Mouse (Mus musculus) c-Kit-positive CD71-positive TER-119-positive erythroid progenitor cells, embryonic 14.5 days (primary cell): ENCODE measurements at regions not wholly inside any gene's neighbourhood (a gene's known extent, or its start where the extent isn't known, plus 50 kb on each side); places are given as distances from the start of the nearest gene placed in this dataset.
"Not testable (repeated sequence)": the region's sequence is repeated elsewhere in the genome, so short reads cannot be mapped to it uniquely, and the experiment has no call there.

ENCODE experiments used
- DNase-seq: peaks from one replicate; pipeline ENCODE4 v3.0.0-alpha.2; 2013; ENCODE audit warnings: low spot score

DNA sequence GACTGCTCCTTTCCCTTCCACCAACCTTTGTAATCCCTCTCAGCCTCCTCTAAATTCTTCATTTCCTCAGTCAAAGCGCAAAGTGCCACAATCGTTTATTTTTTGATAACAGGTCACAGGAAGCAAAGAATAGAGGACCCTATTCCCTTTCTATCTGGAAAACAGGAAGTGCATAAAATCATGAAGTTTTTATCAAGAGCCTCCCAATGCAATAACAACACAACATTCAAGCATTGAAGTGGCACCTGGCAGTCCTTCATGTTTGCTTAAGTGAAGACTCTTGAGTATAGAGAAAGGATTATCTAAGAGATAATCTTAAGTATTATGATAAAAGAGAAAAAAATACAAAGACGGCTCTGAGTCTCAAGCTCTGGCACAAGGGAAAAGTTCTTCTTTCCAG, 111.9 kb downstream of the Ibtk start:
- DNase-seq = no peak

DNA sequence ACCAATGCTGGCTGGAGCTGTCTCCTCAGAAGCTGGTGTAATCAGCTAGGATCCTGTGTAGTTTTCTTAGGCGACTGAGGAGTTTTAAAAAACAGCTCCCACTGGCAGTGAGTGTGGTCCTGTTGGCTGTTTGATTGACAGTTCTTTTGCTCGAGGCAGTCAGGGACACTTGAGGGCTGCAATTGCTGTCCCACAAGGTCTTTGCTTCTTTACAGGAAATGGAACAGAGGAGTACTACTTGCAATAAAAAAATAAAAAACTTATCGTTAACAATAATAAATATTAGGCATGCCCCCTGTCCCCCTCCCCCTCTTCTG, 113.0 kb downstream of the Ibtk start:
- no peak for DNase-seq

DNA sequence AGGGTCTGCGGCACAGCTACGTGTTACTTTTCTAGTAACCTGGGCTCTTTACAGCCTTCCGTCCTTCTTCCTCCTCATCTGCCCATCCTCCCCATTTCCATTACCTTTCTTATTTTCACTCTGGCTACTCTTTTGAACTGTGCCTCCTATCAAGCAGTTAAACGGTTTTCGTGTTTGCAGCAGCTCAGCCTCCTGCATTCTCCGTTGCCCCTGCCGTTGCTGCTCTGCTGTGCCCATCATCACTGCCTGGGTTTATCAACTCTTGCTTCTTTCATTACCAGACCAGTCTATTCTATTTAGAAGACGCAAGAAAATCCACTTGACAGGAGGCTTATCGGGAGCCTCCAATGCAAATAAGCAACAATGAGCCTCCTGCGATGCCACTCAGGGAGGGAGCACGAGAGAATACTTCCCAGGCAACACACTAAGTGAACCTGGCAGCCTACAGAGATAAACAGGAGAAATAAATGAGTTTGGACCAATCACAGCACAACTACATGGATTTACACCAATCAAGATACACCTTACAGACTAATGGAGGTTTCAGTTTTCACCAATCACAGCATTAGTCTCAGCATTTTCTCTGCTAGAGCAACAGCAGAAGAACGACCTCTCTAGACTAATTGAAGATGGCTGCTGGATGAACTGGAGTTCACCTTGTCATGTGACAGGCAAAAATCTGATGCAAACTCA, 113.5 kb downstream of the Ibtk start:
- DNase-seq = no peak

GRCm38 (mm10) chr9:85634786-85635185, 114.3 kb downstream of the Ibtk start:
- DNase-seq = not testable (repeated sequence)

DNA sequence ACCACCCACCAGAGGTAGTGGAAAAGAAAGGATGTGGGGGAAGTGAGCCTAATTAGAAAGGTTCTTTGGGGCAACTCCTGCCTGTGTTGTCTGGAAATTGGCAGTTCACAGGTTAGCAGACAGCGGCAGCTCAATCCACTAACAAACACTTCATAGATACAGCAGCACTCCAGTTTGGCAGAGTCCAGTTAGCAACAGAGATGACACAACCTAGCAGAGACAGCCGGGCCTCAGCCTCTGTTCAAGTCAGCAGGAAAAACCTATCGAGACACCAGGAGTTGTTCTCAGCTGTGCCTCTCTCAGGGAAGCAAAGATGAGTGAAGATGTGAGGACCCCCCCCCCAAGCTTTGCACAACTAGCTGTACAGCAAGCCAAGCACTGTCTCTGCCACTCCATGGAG, 131.2 kb downstream of the Ibtk start:
- DNase-seq = no peak

DNA sequence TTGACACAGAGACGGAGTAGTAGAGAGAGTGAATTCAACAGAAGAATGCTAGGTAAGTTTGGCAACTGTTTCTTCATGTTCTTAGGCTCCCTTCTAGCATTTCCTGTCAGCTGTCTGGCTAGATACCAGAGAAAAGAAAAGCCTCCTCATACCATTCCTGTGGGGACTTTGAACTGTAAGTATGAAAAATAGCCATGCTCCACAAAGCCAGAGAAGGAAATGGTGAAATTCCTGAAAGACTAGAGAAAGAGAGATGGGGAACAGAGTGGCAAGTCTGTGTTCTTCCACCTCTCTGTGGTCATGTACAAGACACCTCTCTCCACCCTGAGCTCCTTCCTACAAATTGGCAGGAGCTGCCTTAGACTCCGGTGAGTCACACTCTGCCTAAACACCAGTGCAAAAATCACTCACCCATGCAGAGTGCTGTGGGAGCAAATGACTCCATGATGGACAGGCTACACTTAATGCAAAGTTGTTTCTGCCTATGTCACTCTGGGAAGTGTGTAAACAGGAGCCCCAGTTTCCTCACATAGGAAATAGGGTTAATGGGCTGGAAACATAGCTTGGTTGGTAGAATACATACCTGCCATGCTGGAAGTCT, 131.9 kb downstream of the Ibtk start:
- no peak for DNase-seq

DNA sequence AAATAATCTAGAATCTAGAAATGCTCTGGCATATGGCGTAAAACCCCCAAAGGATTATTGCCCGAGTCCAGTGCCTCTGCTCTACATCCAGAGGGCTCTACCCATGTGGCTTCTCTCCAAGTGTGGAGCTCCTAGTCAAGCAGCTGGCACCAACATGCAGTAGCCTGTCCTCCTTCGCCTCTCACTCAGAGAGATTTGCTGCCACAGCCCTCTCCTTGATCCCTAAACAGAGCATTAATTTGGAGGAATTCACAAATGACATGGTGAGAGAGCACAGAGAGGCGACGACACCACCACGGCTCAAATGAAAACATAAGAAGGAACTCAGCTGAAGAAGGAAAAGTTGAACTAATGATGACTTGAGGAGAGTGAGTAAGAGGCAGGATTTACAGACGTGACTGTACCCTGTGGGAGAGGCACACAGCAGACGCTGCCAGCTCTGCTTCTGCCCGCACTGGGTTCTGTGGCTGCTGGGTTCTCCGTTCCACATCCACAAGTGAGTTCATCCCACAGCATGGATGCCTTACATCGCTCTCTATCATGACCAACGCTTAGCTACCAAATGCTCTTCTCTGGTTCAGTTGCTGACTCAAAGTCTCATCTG, 132.8 kb downstream of the Ibtk start:
- no peak for DNase-seq

- DNase-seq = no peak
These were observed 140.0 kb downstream of the Ibtk start for GRCm38 (mm10) chr9:85609152-85609551.

GRCm38 (mm10) chr9:85596959-85597358, 152.2 kb downstream of the Ibtk start:
- peak; percentile 18 for DNase-seq

DNA sequence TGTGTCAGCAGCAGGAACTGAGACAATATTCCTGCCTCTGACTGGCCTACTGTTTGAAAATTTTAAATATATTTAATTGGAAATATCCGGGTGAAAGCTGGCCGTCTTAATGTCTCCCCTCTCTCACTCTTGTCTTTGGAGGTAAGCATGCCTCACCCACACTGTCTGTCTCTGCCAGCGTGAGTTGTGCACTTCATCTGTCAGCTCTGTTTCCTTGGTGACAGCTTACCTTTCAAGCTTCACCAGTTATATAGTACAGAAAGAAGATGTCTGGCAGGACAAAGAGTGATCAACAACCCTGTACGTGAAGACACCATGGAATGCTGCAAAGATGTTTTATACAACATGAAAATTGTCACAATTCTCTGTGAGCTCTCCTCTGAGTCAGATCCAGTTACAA, 155.3 kb downstream of the Ibtk start:
- no peak for DNase-seq

- DNase-seq = no peak
These were observed 156.5 kb downstream of the Ibtk start for GRCm38 (mm10) chr9:85592639-85593038.

DNA sequence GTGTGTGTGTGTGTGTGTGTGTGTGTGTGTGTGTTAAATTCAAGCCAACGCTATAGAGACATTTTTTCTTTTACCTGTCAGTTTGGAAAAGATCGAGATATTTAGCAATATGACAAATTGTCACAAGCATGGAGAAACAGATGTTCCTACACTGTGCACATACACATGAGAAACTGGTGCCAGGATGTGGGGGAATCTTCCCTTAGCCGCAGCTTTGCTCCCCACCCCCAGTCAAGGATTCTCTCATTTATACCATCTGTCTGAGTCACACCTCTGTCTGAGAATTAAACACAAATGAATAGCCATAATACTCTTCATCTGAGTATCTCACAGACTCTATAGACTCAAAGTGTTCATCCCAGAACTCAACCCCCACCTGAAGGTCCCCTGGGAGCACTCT, 159.9 kb downstream of the Ibtk start:
- no peak for DNase-seq

GRCm38 (mm10) chr9:85588077-85588476, 161.1 kb downstream of the Ibtk start:
- no peak for DNase-seq

DNA sequence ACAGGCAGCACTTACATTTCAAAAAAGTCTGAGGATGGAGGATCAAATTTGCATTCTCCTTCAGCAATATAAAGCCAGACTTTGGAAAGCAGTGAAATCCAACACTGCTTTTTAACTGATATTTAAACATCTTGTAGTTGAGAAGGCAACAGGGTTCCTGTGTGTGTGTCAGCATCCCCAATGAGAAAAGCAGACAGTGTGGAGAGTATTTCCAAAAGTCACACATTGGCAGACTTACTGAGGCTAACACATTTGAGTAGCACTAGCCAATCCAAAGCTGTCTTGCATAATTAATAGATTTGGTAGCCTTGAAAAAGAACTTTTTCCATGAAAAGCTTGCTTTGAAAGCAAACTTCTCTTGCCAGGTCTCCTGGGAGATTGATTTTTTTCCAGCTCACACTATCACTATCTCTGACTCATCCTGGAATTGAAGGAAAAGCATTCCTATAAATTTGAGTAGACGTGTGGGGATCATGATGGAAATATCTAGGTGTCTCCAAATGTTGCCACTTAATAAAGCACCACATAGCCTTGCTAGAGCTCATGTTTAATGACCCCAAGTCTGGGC, 168.0 kb downstream of the Ibtk start:
- no peak for DNase-seq

DNA sequence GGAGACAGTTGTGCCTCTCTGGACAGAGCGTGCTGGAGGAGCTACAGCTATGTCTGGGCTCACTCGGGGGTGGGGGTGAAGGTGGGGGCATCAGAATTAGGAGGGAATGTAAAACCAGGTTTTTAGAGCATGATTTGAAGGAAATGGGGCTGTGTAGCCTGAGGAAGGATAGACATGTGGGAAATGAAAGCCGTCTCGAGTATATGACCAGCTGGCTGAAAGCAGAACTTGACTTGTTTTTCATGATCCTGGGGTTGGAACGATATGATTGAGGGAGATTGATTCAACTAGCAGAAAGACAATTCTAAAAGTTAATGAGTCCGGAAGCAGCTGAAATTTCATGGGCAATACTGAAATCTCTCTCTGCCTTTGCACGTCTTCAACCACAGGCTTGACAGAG, 171.3 kb downstream of the Ibtk start:
- DNase-seq = no peak

DNA sequence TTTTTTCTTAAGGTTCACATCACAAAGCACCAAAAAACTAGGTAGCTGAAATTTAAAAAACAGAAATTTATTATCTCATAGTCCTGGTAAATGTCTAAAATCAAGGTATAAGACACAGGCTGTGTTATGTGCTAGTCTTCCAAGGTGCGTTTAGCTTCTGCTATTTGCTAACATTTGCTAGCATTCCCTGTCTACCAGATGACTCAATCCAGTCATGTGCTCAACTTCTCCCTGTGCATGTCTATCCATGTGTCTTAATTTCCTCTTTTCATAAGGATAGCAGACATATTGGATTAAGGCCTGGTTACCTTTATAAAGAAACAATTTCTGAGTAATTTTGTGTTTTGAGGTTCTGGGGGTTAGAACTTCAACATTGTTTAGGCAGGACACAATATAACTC, 171.8 kb downstream of the Ibtk start:
- no peak for DNase-seq

- no peak for DNase-seq
These were observed 180.3 kb downstream of the Ibtk start for GRCm38 (mm10) chr9:85568877-85569276.

DNA sequence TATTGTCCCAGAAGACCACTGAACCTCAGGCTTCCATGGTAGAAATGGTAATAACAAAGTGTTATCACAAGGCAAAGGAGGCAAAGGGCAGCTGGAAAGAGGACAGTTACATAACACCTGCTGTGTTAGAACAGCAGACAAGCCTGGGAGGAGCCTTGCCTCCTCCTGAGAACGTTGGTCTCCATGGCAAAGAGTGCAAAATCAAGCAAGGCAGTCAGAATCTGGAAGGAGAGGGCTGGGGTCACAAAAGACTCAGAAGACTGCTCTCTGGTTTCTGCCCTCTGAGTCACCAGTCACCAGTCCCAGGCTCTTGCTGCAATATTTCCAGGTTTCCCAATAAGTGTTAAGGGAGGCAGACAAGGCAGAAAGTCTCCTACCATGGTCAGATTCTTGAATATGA, 197.3 kb downstream of the Ibtk start:
- no peak for DNase-seq

- no peak for DNase-seq
These were observed 198.7 kb downstream of the Ibtk start for GRCm38 (mm10) chr9:85550455-85550854.

GRCm38 (mm10) chr9:85546226-85546625, 202.9 kb downstream of the Ibtk start:
- DNase-seq = no peak

DNA sequence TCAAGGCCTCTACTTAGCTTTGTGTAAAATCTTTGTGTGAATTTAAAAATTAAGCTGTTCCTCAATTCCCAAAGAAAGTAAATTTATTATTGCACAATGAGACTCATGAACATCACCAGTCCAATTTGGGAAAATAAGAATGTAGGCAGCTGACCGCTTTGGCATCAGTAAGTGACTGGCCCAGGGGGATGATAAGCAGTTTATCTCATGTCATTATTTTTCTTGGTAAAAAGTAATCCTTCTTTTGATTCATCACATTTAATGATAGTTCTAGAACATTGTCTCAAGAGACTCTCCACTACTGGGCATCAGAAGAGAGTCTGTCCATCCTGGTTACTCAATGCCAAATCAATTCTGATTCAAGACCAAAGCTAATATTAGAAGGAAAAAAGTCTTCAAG, 203.6 kb downstream of the Ibtk start:
- DNase-seq = no peak

- DNase-seq = no peak
These were observed 210.6 kb downstream of the Ibtk start for GRCm38 (mm10) chr9:85538557-85538956.

GRCm38 (mm10) chr9:85528421-85528820, 201.3 kb upstream of the Tent5a start:
- DNase-seq = no peak

DNA sequence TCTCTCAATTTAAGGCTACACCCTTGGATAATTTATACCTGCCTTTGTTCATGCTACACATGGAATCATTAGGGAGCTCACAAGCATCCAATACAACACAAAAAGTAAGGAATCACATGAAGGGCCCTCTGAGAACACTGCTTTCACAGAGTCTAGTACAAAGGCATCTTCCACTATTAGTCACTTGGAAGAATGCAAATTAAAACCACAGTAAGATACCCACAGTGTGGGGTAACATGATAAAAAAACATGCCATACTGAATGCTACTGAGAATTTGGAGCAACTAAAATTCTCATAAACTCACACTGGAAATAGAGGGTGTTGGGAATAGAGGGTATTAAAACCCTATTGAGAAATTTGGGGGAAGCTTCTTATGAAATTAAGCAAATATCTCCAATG, 197.6 kb upstream of the Tent5a start:
- DNase-seq = no peak
